Mouse (Mus musculus) hindbrain, embryonic 11.5 days (tissue): ENCODE data around the gene Pkn2. TPM values are rescaled to one million over a fixed set of nuclear protein-coding genes. Genes with fewer than 3 reads are reported as not detected.
A peak's percentile ranks its signal among the peaks of the same experiment; 100 is the strongest.

Experiments used
- ATAC-seq: fragments of 200-750 bp; cut with Nextera tagmentation; 2 replicates; pipeline ENCODE4 v1.8.0; 2017; ENCODE audit warnings: mild to moderate bottlenecking, moderate TSS enrichment, moderate library complexity; ENCODE audit not compliant: low FRiP score
- DNase-seq: peaks from one replicate; pipeline ENCODE4 v3.0.0-alpha.2; 2015; ENCODE audit warnings: low spot score
- H3K27ac ChIP-seq: fragments of 300-500 bp; sonication (generic); 2 replicates; pipeline ENCODE4 v1.5.1; 2014; ENCODE audit warnings: mild to moderate bottlenecking, low read depth, low read length
- H3K27me3 ChIP-seq: fragments of 300-500 bp; sonication (generic); 2 replicates; pipeline ENCODE4 v1.6.1; 2014; ENCODE audit warnings: mild to moderate bottlenecking, low read length, moderate library complexity, mixed read lengths; ENCODE audit not compliant: control insufficient read depth, insufficient read depth
- H3K36me3 ChIP-seq: fragments of 300-500 bp; sonication (generic); 2 replicates; pipeline ENCODE4 v1.6.1; 2014; ENCODE audit warnings: mild to moderate bottlenecking, low read length, moderate library complexity, mixed read lengths; ENCODE audit not compliant: control insufficient read depth, insufficient read depth
- H3K4me1 ChIP-seq: fragments of 300-500 bp; sonication (generic); replicated peaks from 2 replicates; pipeline ENCODE4 v1.6.1; 2014; ENCODE audit warnings: low read length, mixed read lengths; ENCODE audit not compliant: control insufficient read depth, insufficient read depth
- H3K4me2 ChIP-seq: fragments of 300-500 bp; sonication (generic); replicated peaks from 2 replicates; pipeline ENCODE4 v1.6.1; 2014; ENCODE audit warnings: mild to moderate bottlenecking, low read depth, low read length
- H3K4me3 ChIP-seq: fragments of 300-500 bp; sonication (generic); 2 replicates; pipeline ENCODE4 v1.5.1; 2014; ENCODE audit warnings: low read depth, low read length
- H3K9ac ChIP-seq: fragments of 300-500 bp; sonication (generic); 2 replicates; pipeline ENCODE4 v1.6.1; 2014; ENCODE audit warnings: low read depth, low read length
- H3K9me3 ChIP-seq: fragments of 300-500 bp; sonication (generic); 2 replicates; pipeline ENCODE4 v1.6.1; 2016; ENCODE audit warnings: low read length; ENCODE audit not compliant: control insufficient read depth
- WGBS: fragments of 180-500 bp; shearing (Covaris S2); extraction: QIAGEN DNeasy Blood & Tissue Kit; methylation state at CpG from one replicate; pipeline ENCODE4 v1.1.7; 2014; 5-methylcytosine and 5-hydroxymethylcytosine counted together
- polyA plus RNA-seq: library from polyadenylated mRNA; unstranded; fragments of >200 nt; fragmentation: Nextera tagmentation; extraction: Ambion mirVana; gene quantifications from 2 replicates; pipeline ENCODE4 v1.2.1, GENCODE M21; 2014

Pkn2 gene
- polyA plus RNA-seq, 1 experiment from 2014 or later: 48.6 TPM

DNA sequence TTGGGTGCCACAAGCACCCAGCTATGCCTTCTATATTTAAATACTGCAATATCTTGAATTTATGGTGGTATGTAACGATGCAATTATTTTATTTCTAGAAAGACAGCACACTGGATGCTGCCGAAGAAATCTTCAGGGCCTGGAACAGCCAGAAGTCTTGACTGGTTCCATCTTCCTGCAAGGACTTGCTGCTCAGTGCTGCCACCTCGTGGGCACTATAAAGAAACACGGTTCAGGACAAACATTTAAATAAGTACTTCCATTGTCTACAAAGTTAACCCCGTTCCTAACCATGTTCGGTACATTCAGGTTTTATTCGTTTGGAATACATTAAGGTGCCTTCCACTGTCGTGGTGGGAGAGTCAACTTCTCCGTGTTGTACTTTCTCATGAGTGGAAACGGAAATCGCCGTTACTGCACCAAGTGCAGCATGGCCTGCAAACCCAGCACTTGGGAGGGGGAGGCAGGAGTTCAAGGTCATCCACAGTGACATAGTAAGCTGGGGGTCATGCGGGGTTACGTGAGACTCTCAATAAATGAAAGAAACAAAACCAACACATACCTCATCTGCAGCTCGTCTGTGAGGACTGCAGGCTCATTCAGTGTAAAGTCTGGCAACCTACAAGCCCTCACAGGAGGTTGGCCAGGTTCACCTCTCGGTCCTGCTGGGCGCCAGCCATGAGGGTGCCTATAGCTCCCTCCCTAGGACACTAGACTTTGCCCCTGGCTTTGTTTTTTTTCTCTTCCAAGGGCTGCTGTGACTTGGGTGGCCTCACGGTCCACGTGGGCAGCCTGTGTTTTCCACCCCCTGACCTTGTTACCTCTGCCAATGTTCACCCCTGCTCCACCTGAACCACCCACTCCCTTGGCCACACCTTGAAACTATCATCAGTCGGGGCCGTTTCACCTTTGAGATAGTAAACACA, 137.6 kb downstream of the Pkn2 start:
- Histone ChIP-seq H3K27me3 (no peaks in the 10 kb centered on the region), H3K4me1 (no peaks in the 10 kb centered on the region), H3K9ac (no peak overlapping the region), H3K36me3 (no peaks in the 10 kb centered on the region), H3K27ac (no peak overlapping the region), H3K4me2 (no peak overlapping the region), H3K9me3 (no peaks in the 10 kb centered on the region), H3K4me3 (no peak overlapping the region)
- WGBS: 63% methylated on average over 21 of the region's 21 CpGs
- peak; percentile 36; the same call in 1 of the 2 replicates for ATAC-seq
- DNase-seq: peak; percentile 80

Other genes with a start within 250 kb of the Pkn2 start
- gene Kyat3, start 181.0 kb downstream of the Pkn2 start, polyA plus RNA-seq: 12.1 and 13.4 TPM in 2 replicates
- 107 and 108 TPM in 2 replicates for gene Gtf2b, start 117.0 kb downstream of the Pkn2 start, polyA plus RNA-seq